Mouse (Mus musculus): ENCODE data around the gene Dpy19l3. TPM values are rescaled to one million over a fixed set of nuclear protein-coding genes. Genes with fewer than 3 reads are reported as not detected.

The Dpy19l3 gene
- polyA plus RNA-seq, 1 experiment from 2014 or later, result 13.1 TPM

GRCm38 (mm10) chr7:35747397-35747964, 6.8 kb downstream of the Dpy19l3 start:
- Histone ChIP-seq H3K4me2 (no peak overlapping the region), H3K36me3 (peaks cover 12% of the 10 kb centered on the region; the same call in 1 of the 2 replicates), H3K9me3 (replicated peaks) (no peaks in the 10 kb centered on the region), H3K27ac (no peak overlapping the region), H3K4me1 (replicated peaks) (no peaks in the 10 kb centered on the region), H3K4me3 (no peak overlapping the region), H3K9ac (no peak overlapping the region), H3K27me3 (no peaks in the 10 kb centered on the region)
- no peak for ATAC-seq (replicated peaks; ENCODE audit: insufficient number of reproducible peaks, insufficient read depth, low FRiP score, low read depth)
- 84% methylated on average over 14 of the region's 14 CpGs for WGBS

GRCm38 (mm10) chr7:35746686-35747396, 7.4 kb downstream of the Dpy19l3 start:
- Histone ChIP-seq H3K27ac (no peak overlapping the region), H3K27me3 (no peaks in the 10 kb centered on the region), H3K4me2 (no peak overlapping the region), H3K36me3 (peaks cover 12% of the 10 kb centered on the region; the same call in 1 of the 2 replicates), H3K4me3 (no peak overlapping the region), H3K9ac (no peak overlapping the region), H3K4me1 (replicated peaks) (no peaks in the 10 kb centered on the region), H3K9me3 (replicated peaks) (no peaks in the 10 kb centered on the region)
- no peak for ATAC-seq (replicated peaks; ENCODE audit: insufficient number of reproducible peaks, insufficient read depth, low FRiP score, low read depth)
- WGBS, result 86% methylated on average over 12 of the region's 12 CpGs

GRCm38 (mm10) chr7:35745281-35745702, 9.0 kb downstream of the Dpy19l3 start:
- Histone ChIP-seq H3K4me2 (no peak overlapping the region), H3K27ac (no peak overlapping the region), H3K27me3 (no peaks in the 10 kb centered on the region), H3K36me3 (peaks cover 12% of the 10 kb centered on the region; the same call in 1 of the 2 replicates), H3K9me3 (replicated peaks) (no peaks in the 10 kb centered on the region), H3K4me3 (no peak overlapping the region), H3K9ac (no peak overlapping the region), H3K4me1 (replicated peaks) (no peaks in the 10 kb centered on the region)
- ATAC-seq (replicated peaks; ENCODE audit: insufficient number of reproducible peaks, insufficient read depth, low FRiP score, low read depth), result no peak
- WGBS, result 68% methylated on average over 6 of the region's 6 CpGs

- WGBS, result 80% methylated on average over 9 of the region's 9 CpGs
- Histone ChIP-seq H3K9me3 (replicated peaks) (no peaks in the 10 kb centered on the region), H3K4me2 (no peak overlapping the region), H3K27me3 (no peaks in the 10 kb centered on the region), H3K4me1 (replicated peaks) (no peaks in the 10 kb centered on the region), H3K4me3 (no peak overlapping the region), H3K36me3 (peaks cover 12% of the 10 kb centered on the region; the same call in 1 of the 2 replicates), H3K27ac (no peak overlapping the region), H3K9ac (no peak overlapping the region)
- no peak for ATAC-seq (replicated peaks; ENCODE audit: insufficient number of reproducible peaks, insufficient read depth, low FRiP score, low read depth)
These were observed 9.5 kb downstream of the Dpy19l3 start for GRCm38 (mm10) chr7:35744771-35745170.

- no peak overlapping the region for H3K27ac ChIP-seq
- WGBS, result 63% methylated on average over 5 of the region's 5 CpGs
These were observed 11.9 kb downstream of the Dpy19l3 start for GRCm38 (mm10) chr7:35742310-35742709.

GRCm38 (mm10) chr7:35741858-35742257, 12.4 kb downstream of the Dpy19l3 start:
- no peak for ATAC-seq (replicated peaks; ENCODE audit: insufficient number of reproducible peaks, insufficient read depth, low FRiP score, low read depth)

More at GRCm38 (mm10) chr7:35742310-35742709, 11.9 kb downstream of the Dpy19l3 start:
- no peaks in the 10 kb centered on the region for H3K4me1 ChIP-seq (replicated peaks)
- H3K4me3 ChIP-seq, result no peak overlapping the region
- H3K9ac ChIP-seq, result no peak overlapping the region
- ATAC-seq (replicated peaks; ENCODE audit: insufficient number of reproducible peaks, insufficient read depth, low FRiP score, low read depth), result no peak
- H3K9me3 ChIP-seq (replicated peaks), result no peaks in the 10 kb centered on the region
- 0 out of 2 replicates have a peak, but pooled peaks cover 7% of the 10 kb centered on the region for H3K36me3 ChIP-seq
- no peak overlapping the region for H3K4me2 ChIP-seq
- H3K27me3 ChIP-seq, result no peaks in the 10 kb centered on the region

GRCm38 (mm10) chr7:35740489-35741230, 13.6 kb downstream of the Dpy19l3 start:
- no peaks in the 10 kb centered on the region for H3K9me3 ChIP-seq (replicated peaks)
- H3K27me3 ChIP-seq, result no peaks in the 10 kb centered on the region
- H3K4me1 ChIP-seq (replicated peaks), result no peaks in the 10 kb centered on the region
- ATAC-seq (replicated peaks; ENCODE audit: insufficient number of reproducible peaks, insufficient read depth, low FRiP score, low read depth), result no peak
- no peak overlapping the region for H3K4me3 ChIP-seq
- H3K27ac ChIP-seq, result no peak overlapping the region
- H3K36me3 ChIP-seq, result 0 out of 2 replicates have a peak, but pooled peaks cover 7% of the 10 kb centered on the region
- no peak overlapping the region for H3K9ac ChIP-seq
- no peak overlapping the region for H3K4me2 ChIP-seq
- 65% methylated on average over 5 of the region's 5 CpGs for WGBS

More at GRCm38 (mm10) chr7:35741858-35742257, 12.4 kb downstream of the Dpy19l3 start:
- Histone ChIP-seq H3K4me3 (no peak overlapping the region), H3K9me3 (replicated peaks) (no peaks in the 10 kb centered on the region), H3K27ac (no peak overlapping the region), H3K27me3 (no peaks in the 10 kb centered on the region), H3K4me2 (no peak overlapping the region), H3K9ac (no peak overlapping the region), H3K36me3 (0 out of 2 replicates have a peak, but pooled peaks cover 7% of the 10 kb centered on the region), H3K4me1 (replicated peaks) (no peaks in the 10 kb centered on the region)
- WGBS, result 46% methylated on average over 5 of the region's 5 CpGs

GRCm38 (mm10) chr7:35738871-35739270, 15.4 kb downstream of the Dpy19l3 start:
- Histone ChIP-seq H3K4me2 (no peak overlapping the region), H3K4me3 (no peak overlapping the region), H3K27ac (no peak overlapping the region), H3K9ac (no peak overlapping the region), H3K4me1 (replicated peaks) (no peaks in the 10 kb centered on the region), H3K36me3 (0 out of 2 replicates have a peak, but pooled peaks cover 7% of the 10 kb centered on the region), H3K9me3 (replicated peaks) (no peaks in the 10 kb centered on the region), H3K27me3 (no peaks in the 10 kb centered on the region)
- no peak for ATAC-seq (replicated peaks; ENCODE audit: insufficient number of reproducible peaks, insufficient read depth, low FRiP score, low read depth)

- 75% methylated on average over 14 of the region's 14 CpGs for WGBS
- Histone ChIP-seq H3K9me3 (replicated peaks) (no peaks in the 10 kb centered on the region), H3K36me3 (no peaks in the 10 kb centered on the region), H3K27me3 (no peaks in the 10 kb centered on the region), H3K4me1 (replicated peaks) (no peaks in the 10 kb centered on the region), H3K27ac (no peak overlapping the region), H3K4me3 (no peak overlapping the region), H3K9ac (no peak overlapping the region), H3K4me2 (no peak overlapping the region)
- ATAC-seq (replicated peaks; ENCODE audit: insufficient number of reproducible peaks, insufficient read depth, low FRiP score, low read depth), result no peak
These were observed 20.8 kb downstream of the Dpy19l3 start for GRCm38 (mm10) chr7:35733313-35734050.

- 87% methylated on average over 10 of the region's 10 CpGs for WGBS
- H3K36me3 ChIP-seq, result no peaks in the 10 kb centered on the region
These were observed 21.6 kb downstream of the Dpy19l3 start for GRCm38 (mm10) chr7:35732585-35733059.

GRCm38 (mm10) chr7:35729621-35730031, 24.6 kb downstream of the Dpy19l3 start:
- peak; percentile 70 for ATAC-seq (replicated peaks; ENCODE audit: insufficient number of reproducible peaks, insufficient read depth, low FRiP score, low read depth)
- Histone ChIP-seq H3K4me3 (no peak overlapping the region), H3K4me2 (no peak overlapping the region), H3K9me3 (replicated peaks) (no peaks in the 10 kb centered on the region), H3K36me3 (no peaks in the 10 kb centered on the region), H3K27me3 (no peaks in the 10 kb centered on the region), H3K27ac (no peak overlapping the region), H3K4me1 (replicated peaks) (no peaks in the 10 kb centered on the region), H3K9ac (no peak overlapping the region)
- 43% methylated on average over 9 of the region's 9 CpGs for WGBS

More at GRCm38 (mm10) chr7:35732585-35733059, 21.6 kb downstream of the Dpy19l3 start:
- no peak overlapping the region for H3K27ac ChIP-seq
- H3K4me1 ChIP-seq (replicated peaks), result no peaks in the 10 kb centered on the region
- no peak for ATAC-seq (replicated peaks; ENCODE audit: insufficient number of reproducible peaks, insufficient read depth, low FRiP score, low read depth)
- H3K4me2 ChIP-seq, result no peak overlapping the region
- no peak overlapping the region for H3K4me3 ChIP-seq
- H3K9me3 ChIP-seq (replicated peaks), result no peaks in the 10 kb centered on the region
- H3K27me3 ChIP-seq, result no peaks in the 10 kb centered on the region
- no peak overlapping the region for H3K9ac ChIP-seq

Data from heart, embryonic 15.5 days (tissue).